9 mouse cellular contexts compared by ENCODE assay signal in genomic region chr7:65410668-65411067, GRCm38 (mm10).
DNase-seq lines count a peak whose midpoint lies in the region; ATAC-seq lines count a peak whose summit lies in the region.
"Had no signal": no experiment of that assay in that cellular context is flagged by ENCODE, and none has a peak within 500 bp of the region (broad histone marks: within the 10 kb centered on the region; RNA-seq: fewer than 3 reads in every experiment).

No protein-coding gene starts in this region.

- H3K4me3 ChIP-seq in embryonic facial prominence, embryonic 14.5 days (ENCODE audit: low read depth, low read length) = no peak overlapping the region

- H3K36me3 ChIP-seq in embryonic facial prominence, embryonic 14.5 days (ENCODE audit: control insufficient read depth, insufficient read depth, low read length) = no peaks in the 10 kb centered on the region

- no peak overlapping the region for H3K4me2 ChIP-seq in embryonic facial prominence, embryonic 14.5 days (ENCODE audit: low read depth, low read length)

- H3K27ac ChIP-seq in embryonic facial prominence, embryonic 14.5 days (replicated peaks; ENCODE audit: low read depth, low read length) = no peak overlapping the region

- 0 out of 2 replicates have a peak, but pooled peaks cover 1% of the 10 kb centered on the region for H3K4me1 ChIP-seq in embryonic facial prominence, embryonic 14.5 days (ENCODE audit: control insufficient read depth, insufficient read depth, low read length)

- DNase-seq in adrenal gland, postnatal 36 days = peak; percentile 37 to 41
- DNase-seq in adrenal gland, adult 18-20 months (ENCODE audit: low spot score in 2 of 2) = no peak
- peak; percentile 57 for DNase-seq in kidney, postnatal 14 days
- DNase-seq in kidney, adult 11 months = no peak
- peak; percentile 86 for DNase-seq in 3134 (ENCODE audit: extremely low read depth, insufficient read length, low spot score)
- no peak for DNase-seq in embryonic facial prominence, embryonic 14.5 days (ENCODE audit: low spot score)
- DNase-seq in cerebellum, adult 8-10 months = no peak
- DNase-seq in thymus, postnatal 14 days = no peak
- DNase-seq: cerebellum, postnatal 36 days had no signal

- 30% methylated on average over 7 of the region's 7 CpGs for WGBS in embryonic facial prominence, embryonic 14.5 days

- H3K9me3 ChIP-seq in embryonic facial prominence, embryonic 14.5 days (ENCODE audit: control insufficient read depth, low read length) = no peaks in the 10 kb centered on the region

- no peaks in the 10 kb centered on the region for H3K27me3 ChIP-seq in embryonic facial prominence, embryonic 14.5 days (replicated peaks; ENCODE audit: control insufficient read depth, insufficient read depth, low read length)

- ATAC-seq in embryonic facial prominence, embryonic 14.5 days (ENCODE audit: low read depth) = peak; percentile 70

- no peak overlapping the region for H3K9ac ChIP-seq in embryonic facial prominence, embryonic 14.5 days (ENCODE audit: low read depth, low read length)

Comparison
In these comparisons a context has a peak if more than half of its experiments do, and no peak if none do; other contexts are left out.
1. DNase-seq: peak in adrenal gland, postnatal 36 days (2 of 2), kidney, postnatal 14 days (single experiment) and 3134 (single experiment); none in adrenal gland, adult 18-20 months (0 of 2), kidney, adult 11 months (single experiment), embryonic facial prominence, embryonic 14.5 days (single experiment), cerebellum, adult 8-10 months (single experiment) and thymus, postnatal 14 days (single experiment).